Mouse (Mus musculus): ENCODE measurements around the gene AL732309.1. TPM values are rescaled to one million over a fixed set of nuclear protein-coding genes. Genes with fewer than 3 reads are reported as not detected.

AL732309.1 gene
- total RNA-seq, 2 experiments from 2014 or later, result 1.3 to 1.5 TPM

DNA sequence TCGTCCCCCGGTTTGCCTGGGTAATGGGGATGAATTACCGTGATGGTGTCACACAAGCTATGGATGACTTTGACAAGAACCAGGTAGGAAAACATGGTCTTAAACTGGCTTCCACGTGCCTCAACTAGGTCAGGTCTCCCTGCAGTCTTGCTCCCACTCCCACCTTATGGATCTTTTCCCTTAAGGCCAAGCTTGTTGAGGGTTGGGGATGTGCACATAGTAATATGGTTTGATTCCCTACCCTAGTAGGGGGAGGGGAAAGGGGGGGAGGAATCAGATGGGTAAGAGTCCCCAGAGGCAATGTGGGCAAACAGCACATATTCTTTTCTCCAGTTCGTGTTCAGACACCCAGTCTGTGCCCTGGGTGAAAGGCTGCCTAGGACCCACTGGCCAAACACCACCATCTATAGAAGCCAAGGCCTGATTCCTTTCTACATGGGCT, 25.3 kb downstream of the AL732309.1 start:
- DNase-seq (ENCODE audit: low spot score in 2 of 2), result no peak

- no peak for DNase-seq (ENCODE audit: low spot score in 2 of 2)
Measured at GRCm38 (mm10) chr2:25218445-25218844, 28.2 kb downstream of the AL732309.1 start, which contains the start of gene Fam166a. Fam166a (plus strand) TSS chr2:25218745.

DNA sequence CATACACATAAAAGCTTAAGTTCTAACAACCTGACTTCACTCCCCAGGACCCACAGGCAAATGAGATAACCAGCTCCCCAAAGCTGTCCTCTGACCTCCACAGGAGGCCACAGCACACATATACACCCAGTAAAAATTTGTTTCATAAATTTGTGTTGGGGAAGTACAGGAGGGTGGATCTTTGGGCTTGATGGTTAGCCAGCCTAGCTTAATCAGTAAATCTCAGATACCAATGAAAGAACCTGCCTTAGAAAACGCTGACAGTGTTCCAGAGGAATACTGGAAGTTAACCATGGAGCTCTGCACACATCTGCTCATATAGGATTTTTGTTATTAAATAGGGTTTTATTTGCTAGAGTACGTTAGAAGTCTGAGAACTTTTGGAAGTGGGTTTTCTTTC, 29.0 kb downstream of the AL732309.1 start:
- DNase-seq (ENCODE audit: low spot score in 2 of 2), result no peak

- no peak for DNase-seq (ENCODE audit: low spot score in 2 of 2)
Measured at GRCm38 (mm10) chr2:25214444-25214843, 32.2 kb downstream of the AL732309.1 start, which contains the start of gene Stpg3. Stpg3 (minus strand) TSS chr2:25214637.

DNA sequence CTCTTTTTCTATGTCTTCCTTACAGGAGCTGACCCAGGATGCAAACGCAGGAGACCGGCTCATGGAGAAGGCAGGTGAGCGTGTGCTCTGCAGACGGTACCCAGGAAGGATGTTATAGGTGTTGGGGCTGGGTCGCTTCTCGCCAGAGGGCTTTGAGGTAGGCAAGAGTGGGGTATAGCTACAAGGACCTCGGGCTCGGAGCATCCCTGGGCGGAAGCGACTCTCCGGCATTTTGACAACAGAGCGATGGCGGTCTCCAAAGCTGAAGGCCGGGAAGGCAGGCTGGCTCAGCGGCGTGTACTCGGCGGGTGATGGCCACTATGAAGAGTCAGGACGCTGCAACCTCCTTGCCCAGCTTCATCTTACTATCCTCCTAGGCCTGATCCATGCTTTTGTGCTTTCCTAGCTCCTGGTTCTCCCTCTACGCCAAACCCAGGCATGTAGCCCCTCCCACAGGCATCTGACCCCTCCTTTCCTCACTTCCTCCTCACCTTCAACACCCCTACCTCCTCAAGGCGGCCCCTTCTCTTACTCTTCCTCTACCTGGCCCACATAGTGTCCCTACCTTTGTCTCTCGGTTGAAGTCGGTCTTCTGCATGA, 33.3 kb downstream of the AL732309.1 start:
- DNase-seq (ENCODE audit: low spot score in 2 of 2), result no peak

GRCm38 (mm10) chr2:25211121-25211670, 35.5 kb downstream of the AL732309.1 start, which contains the start of gene Nelfb:
Nelfb (minus strand) TSS chr2:25211489.
- DNase-seq (ENCODE audit: low spot score in 2 of 2), result peak; percentile 74 to 90

GRCm38 (mm10) chr2:25210686-25211085, 36.0 kb downstream of the AL732309.1 start:
- no peak for DNase-seq (ENCODE audit: low spot score in 2 of 2)

DNA sequence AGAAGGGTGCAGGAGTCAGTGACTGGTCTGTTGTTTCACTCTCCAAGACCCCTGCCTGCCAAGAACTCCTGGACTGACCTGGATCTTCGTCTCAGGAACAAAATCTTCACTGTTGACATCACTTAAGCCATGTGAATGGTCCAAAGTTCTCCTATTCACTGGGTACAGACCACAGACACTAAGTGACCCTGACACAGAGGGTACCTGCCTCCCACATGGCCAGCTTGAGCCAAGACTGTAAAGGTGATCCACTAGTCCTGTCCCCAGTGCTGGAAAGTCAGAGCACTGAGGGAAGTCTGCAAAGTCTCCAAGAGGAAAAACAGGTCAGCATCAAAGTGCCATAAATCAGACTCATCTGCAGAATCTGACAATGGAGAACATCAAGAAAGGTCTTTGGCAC, 39.1 kb downstream of the AL732309.1 start:
- no peak for DNase-seq (ENCODE audit: low spot score in 2 of 2)

DNA sequence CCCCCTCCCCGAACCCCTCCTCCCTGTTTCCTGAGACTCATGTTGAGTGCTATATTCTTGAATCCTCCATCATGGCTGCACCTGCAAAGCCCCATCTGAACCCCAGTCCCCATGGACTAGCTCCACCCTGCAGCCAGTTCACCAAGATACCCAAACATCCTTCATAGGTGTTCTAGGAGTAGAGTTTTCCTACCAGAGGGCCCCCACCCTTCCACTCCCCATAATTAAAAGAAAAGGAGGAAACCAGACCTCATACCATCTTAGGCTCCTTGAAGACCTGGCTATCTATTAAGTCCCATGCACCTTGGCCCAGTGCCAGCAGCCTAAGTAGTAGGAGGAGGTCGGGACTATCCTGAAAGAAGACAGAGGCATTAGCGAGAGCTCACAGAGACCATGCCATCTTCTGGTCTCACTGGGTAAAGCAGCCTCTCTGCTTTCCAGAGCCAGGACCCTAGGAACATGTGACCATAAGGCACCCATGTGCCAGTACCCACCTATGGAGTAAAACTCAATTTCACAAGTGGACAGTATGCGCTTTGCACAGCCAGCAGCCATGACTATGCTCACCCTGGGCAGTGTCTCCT, 42.9 kb downstream of the AL732309.1 start:
- no peak for DNase-seq (ENCODE audit: low spot score in 2 of 2)

- DNase-seq (ENCODE audit: low spot score in 2 of 2), result no peak
Measured at GRCm38 (mm10) chr2:25200631-25201030, 46.0 kb downstream of the AL732309.1 start.

DNA sequence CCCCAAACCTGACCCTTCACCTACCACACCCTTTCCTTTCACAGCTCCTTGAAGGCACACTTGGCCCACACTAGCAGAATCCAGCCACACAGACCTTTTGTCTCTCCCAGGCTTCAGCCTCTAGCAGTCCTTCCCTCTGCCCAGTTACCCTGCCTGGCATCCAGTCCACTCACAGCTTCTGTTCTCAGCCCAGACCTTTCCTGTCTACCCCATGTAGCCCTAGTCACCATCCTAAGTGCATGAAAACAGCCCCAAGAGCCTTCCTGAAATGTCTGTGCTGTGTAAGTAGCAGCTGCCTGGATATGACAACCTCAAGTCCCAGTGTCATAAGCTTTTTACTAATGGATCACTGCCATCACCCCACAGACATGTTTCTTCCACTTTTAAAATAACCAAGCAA, 48.7 kb downstream of the AL732309.1 start:
- no peak for DNase-seq (ENCODE audit: low spot score in 2 of 2)

DNA sequence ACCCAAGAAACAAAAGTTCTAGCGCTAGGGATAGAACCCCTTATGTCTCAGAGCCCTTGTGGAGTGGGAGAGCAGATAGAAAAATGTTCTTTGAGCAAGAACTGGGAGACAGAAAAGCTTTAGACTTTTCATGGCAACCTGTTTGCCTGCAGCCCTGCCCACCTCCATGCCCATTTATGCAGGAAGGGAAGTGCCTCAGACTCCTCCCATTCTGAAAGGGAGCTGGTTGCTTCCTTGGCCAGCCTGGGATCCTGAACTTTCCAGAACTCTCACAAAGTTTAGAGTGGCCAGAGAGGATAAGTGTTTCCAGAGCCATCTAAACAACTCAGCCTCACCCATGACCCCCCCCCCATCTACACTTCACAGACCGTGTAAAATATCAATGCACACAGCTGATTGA, 49.5 kb downstream of the AL732309.1 start:
- DNase-seq (ENCODE audit: low spot score in 2 of 2), result no peak

DNA sequence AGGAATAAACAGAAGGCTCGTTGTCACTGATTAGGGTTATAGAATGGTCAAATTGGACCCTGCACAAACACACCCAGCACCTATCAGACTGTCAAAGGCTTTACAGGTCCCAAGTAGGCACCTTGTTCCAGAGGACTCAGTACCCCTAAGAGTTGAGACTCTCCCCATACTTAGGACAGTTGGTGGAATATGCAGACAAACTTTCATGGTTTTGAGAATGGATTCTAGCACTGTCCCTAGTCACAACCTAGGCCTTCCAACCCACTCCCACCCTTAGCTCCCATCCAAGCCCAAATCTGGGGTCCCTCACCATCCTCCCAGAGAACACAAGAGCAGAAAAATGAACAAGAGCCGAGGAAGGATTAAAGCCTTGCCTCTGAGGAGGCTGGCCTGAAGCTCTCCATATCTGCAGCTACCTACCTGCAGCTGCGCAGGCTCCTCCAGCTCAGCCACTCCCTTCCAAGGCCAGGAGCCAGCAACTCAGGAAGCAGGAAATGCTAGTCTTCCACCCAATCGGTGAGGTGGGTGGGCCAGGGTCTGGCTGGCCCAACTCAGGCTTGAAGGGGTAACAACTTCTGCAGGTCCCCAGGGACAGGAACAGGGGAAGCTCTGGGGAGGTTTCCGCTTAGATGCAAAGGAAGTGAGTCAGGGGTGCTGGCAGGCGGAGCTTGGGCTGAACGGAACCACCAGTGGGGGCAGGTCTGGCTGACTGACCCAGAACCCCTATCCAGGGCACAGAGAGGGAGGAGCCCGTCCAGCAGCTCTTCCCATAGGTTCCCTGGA, 50.3 kb downstream of the AL732309.1 start, which contains the start of gene Tor4a:
Tor4a (minus strand) TSS at position 715 of the 783 bp plus-strand sequence.
- peak in 1 of 2 experiments; percentile 40 for DNase-seq (ENCODE audit: low spot score in 2 of 2)

- DNase-seq (ENCODE audit: low spot score in 2 of 2), result peak in 1 of 2 experiments; percentile 38
Measured at GRCm38 (mm10) chr2:25195211-25196156, 51.2 kb downstream of the AL732309.1 start.

Other genes starting within 250 kb of the AL732309.1 start
- gene Nsmf, start 192.5 kb downstream of the AL732309.1 start, total RNA-seq (2021), result 10 to 100 TPM; 43.1 to 47.7 TPM
- gene Entpd8, start 166.6 kb downstream of the AL732309.1 start, total RNA-seq (2021), result not detected
- gene Noxa1, start 151.7 kb downstream of the AL732309.1 start, total RNA-seq (2021), result not detected
- gene Nrarp, start 66.1 kb downstream of the AL732309.1 start, total RNA-seq (2021), result 10 to 100 TPM; 20.8 to 22.5 TPM
- gene Tor4a, start 50.0 kb downstream of the AL732309.1 start, total RNA-seq (2021), result 1 to 10 TPM; 2.7 to 2.9 TPM
- 10 to 100 TPM; 43.4 to 47.7 TPM for gene Nelfb, start 35.4 kb downstream of the AL732309.1 start, total RNA-seq (2021)
- gene Stpg3, start 32.2 kb downstream of the AL732309.1 start, total RNA-seq (2021), result not detected
- gene Fam166a, start 28.1 kb downstream of the AL732309.1 start, total RNA-seq (2021), result under 1 TPM in 1 of 2 experiments, not detected in 1; 0.25 TPM
- gene Tubb4b, start 22.2 kb downstream of the AL732309.1 start, total RNA-seq (2021), result 100 to 1,000 TPM; 360 to 390 TPM
- gene Slc34a3, start 12.5 kb downstream of the AL732309.1 start, total RNA-seq (2021), result not detected
- gene Rnf224, start 10.1 kb downstream of the AL732309.1 start, total RNA-seq (2021), result not detected
- gene Rnf208, start 4.6 kb downstream of the AL732309.1 start, total RNA-seq (2021), result 1 to 10 TPM; 1.4 to 2.0 TPM
- not detected for gene Cysrt1, start 4.4 kb downstream of the AL732309.1 start, total RNA-seq (2021)
- 10 to 100 TPM; 18.8 to 19.7 TPM for gene Tmem203, start 8.6 kb upstream of the AL732309.1 start, total RNA-seq (2021)
- gene Tprn, start 15.8 kb upstream of the AL732309.1 start, total RNA-seq (2021), result 1 to 10 TPM; 4.8 to 6.3 TPM
- gene Ssna1, start 25.6 kb upstream of the AL732309.1 start, total RNA-seq (2021), result 10 to 100 TPM; 55.9 to 58.1 TPM
- gene Anapc2, start 25.6 kb upstream of the AL732309.1 start, total RNA-seq (2021), result 10 to 100 TPM; 64.9 to 69.0 TPM
- not detected for gene Tmem210, start 41.3 kb upstream of the AL732309.1 start, total RNA-seq (2021)
- gene Lrrc26, start 43.1 kb upstream of the AL732309.1 start, total RNA-seq (2021), result not detected
- under 1 TPM; 0.17 to 0.26 TPM for gene Grin1, start 72.3 kb upstream of the AL732309.1 start, total RNA-seq (2021)
- 10 to 100 TPM; 36.5 to 40.2 TPM for gene Man1b1, start 85.5 kb upstream of the AL732309.1 start, total RNA-seq (2021)
- gene Dpp7, start 109.5 kb upstream of the AL732309.1 start, total RNA-seq (2021), result 10 to 100 TPM in 1 of 2 experiments, 1 to 10 TPM in 1; 8.1 to 11.9 TPM
- gene Uap1l1, start 118.8 kb upstream of the AL732309.1 start, total RNA-seq (2021), result 10 to 100 TPM; 11.2 to 14.3 TPM
- gene Sapcd2, start 125.5 kb upstream of the AL732309.1 start, total RNA-seq (2021), result 1 to 10 TPM; 6.2 TPM
- gene Entpd2, start 149.0 kb upstream of the AL732309.1 start, total RNA-seq (2021), result 10 to 100 TPM; 35.1 to 42.0 TPM
- gene Npdc1, start 152.5 kb upstream of the AL732309.1 start, total RNA-seq (2021), result 10 to 100 TPM; 41.2 to 45.9 TPM
- gene Fut7, start 176.4 kb upstream of the AL732309.1 start, total RNA-seq (2021), result under 1 TPM in 1 of 2 experiments, not detected in 1; 0.34 TPM
- gene Abca2, start 181.8 kb upstream of the AL732309.1 start, total RNA-seq (2021), result 10 to 100 TPM; 12.7 to 13.8 TPM
- gene Clic3, start 210.0 kb upstream of the AL732309.1 start, total RNA-seq (2021), result under 1 TPM in 1 of 2 experiments, not detected in 1; 0.34 TPM
- gene Paxx, start 214.2 kb upstream of the AL732309.1 start, total RNA-seq (2021), result 10 to 100 TPM; 40.0 to 45.9 TPM
- 1 to 10 TPM; 2.9 to 3.9 TPM for gene Ptgds, start 223.2 kb upstream of the AL732309.1 start, total RNA-seq (2021)
- not detected for gene Lcn12, start 247.0 kb upstream of the AL732309.1 start, total RNA-seq (2021)

All from gastrocnemius, postnatal 4 days (tissue).